In the genomic region with DNA sequence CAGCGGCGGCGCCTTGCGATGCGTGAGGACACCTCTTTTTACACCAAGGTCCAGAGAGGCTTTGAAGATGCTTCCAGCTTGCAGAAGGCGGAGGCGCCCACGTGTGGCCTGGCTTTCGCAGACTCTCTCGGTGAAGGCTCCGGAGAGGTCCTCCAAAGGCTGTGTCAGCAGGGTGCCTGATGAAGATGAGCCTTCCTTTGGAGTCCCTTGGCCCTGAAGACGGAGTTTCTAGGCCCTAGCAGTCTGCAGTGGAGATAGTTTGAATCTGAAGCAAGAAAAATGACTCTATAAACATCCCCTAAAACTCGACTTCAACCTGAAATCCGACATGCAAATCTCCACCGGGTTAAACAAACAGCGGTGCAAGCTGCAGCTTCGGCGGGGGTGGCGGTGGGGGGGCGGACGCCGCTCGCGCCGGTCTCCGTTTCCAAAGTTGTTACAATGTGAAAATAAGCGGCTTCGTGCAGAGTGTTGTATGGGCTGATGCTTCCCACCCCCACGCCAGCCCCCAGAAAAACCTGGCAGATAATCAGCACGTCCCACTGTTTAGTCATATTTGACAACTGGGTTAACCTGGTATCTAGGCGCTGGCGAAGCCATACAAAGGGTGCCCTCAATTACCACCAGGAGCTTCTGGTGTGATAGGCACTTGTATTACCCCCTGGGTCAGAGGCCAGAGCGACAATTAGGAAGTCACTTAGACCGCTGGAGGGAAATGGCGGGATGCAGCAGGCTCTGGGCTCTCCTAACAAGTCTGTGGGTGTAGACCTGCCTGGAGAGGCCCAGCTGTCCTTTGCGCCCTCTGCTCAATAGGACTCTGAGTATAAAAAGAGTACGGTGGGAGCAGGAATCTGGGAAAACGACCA, we compare ENCODE assay signal across 9 mouse cellular contexts. TPM values are rescaled to one million over a fixed set of nuclear protein-coding genes. Genes with fewer than 3 reads are reported as not detected.
DNase-seq lines count a peak whose midpoint lies in the region; ATAC-seq and TF ChIP-seq lines count a peak whose summit lies in the region.
"Had no signal": no experiment of that assay in that cellular context is flagged by ENCODE, and none has a peak within 500 bp of the region (broad histone marks: within the 10 kb centered on the region; RNA-seq: fewer than 3 reads in every experiment).

No protein-coding gene starts in this region.

- no peak overlapping the region for H3K4me3 ChIP-seq in lung, embryonic 14.5 days (ENCODE audit: low read depth, low read length)
- H3K4me3 ChIP-seq in neural tube, embryonic 12.5 days: peak overlapping the region; percentile 2; the same call in 1 of the 2 replicates

- H3K27me3 ChIP-seq in lung, embryonic 14.5 days (ENCODE audit: insufficient read depth, low read length): peaks cover 89% of the 10 kb centered on the region
- peaks cover 84% of the 10 kb centered on the region for H3K27me3 ChIP-seq in neural tube, embryonic 12.5 days (replicated peaks)

- H3K9me3 ChIP-seq in lung, embryonic 14.5 days (ENCODE audit: low read depth, low read length): no peaks in the 10 kb centered on the region
- H3K9me3 ChIP-seq in neural tube, embryonic 12.5 days: no peaks in the 10 kb centered on the region

- H3K9ac ChIP-seq in lung, embryonic 14.5 days: no peak overlapping the region
- H3K9ac ChIP-seq in neural tube, embryonic 12.5 days: no peak overlapping the region

- H3K27ac ChIP-seq in lung, embryonic 14.5 days (ENCODE audit: low read depth): no peak overlapping the region
- H3K27ac ChIP-seq in neural tube, embryonic 12.5 days: no peak overlapping the region

- DNase-seq in lung, embryonic 14.5 days: peak; percentile 49
- no peak for DNase-seq in lung, postnatal 36 days
- peak; percentile 72 for DNase-seq in embryo, embryonic 10.5 days (ENCODE audit: low spot score)
- peak; percentile 33 for DNase-seq in heart, postnatal 4 days
- DNase-seq in liver: peak; percentile 20
- no peak for DNase-seq in urinary bladder, postnatal 25 days (ENCODE audit: low spot score)
- no peak for DNase-seq in cerebellum, adult 9-11 months

- 0 out of 2 replicates have a peak, but pooled peaks cover 4% of the 10 kb centered on the region for H3K4me1 ChIP-seq in lung, embryonic 14.5 days (ENCODE audit: insufficient read depth)
- peaks cover 38% of the 10 kb centered on the region for H3K4me1 ChIP-seq in neural tube, embryonic 12.5 days

- H3K4me2 ChIP-seq in lung, embryonic 14.5 days: peak overlapping the region; percentile 10; the same call in 1 of the 2 replicates
- peak overlapping the region; percentile 62 for H3K4me2 ChIP-seq in neural tube, embryonic 12.5 days (replicated peaks)

- 1% methylated on average over 38 of the region's 38 CpGs for WGBS in lung, embryonic 14.5 days
- under 1% methylated on average over 38 of the region's 38 CpGs for WGBS in neural tube, embryonic 12.5 days

- H3K36me3 ChIP-seq in lung, embryonic 14.5 days (ENCODE audit: insufficient read depth): no peaks in the 10 kb centered on the region
- no peaks in the 10 kb centered on the region for H3K36me3 ChIP-seq in neural tube, embryonic 12.5 days

- no peak for TF ChIP-seq CTCF in lung, embryonic 14.5 days (IDR thresholded peaks at IDR 0.05; ENCODE audit: low read depth)

- no peak for ATAC-seq in lung, embryonic 14.5 days (ENCODE audit: insufficient read depth)
- peak; percentile 7; the same call in 1 of the 2 replicates for ATAC-seq in neural tube, embryonic 12.5 days (ENCODE audit: low FRiP score, low read depth)

RNA-seq across cellular contexts. Expression of gene Sp9, which starts 0.9 kb away (rescaled TPM):
- polyA plus RNA-seq in lung, embryonic 14.5 days (2014; fragmentation: Nextera tagmentation; extraction: Ambion mirVana): not detected in 2 replicates
- total RNA-seq in heart, postnatal 4 days (2021): not detected
- 2.2 and 2.7 TPM in 2 replicates for polyA plus RNA-seq in neural tube, embryonic 12.5 days (2016; fragmentation: Nextera tagmentation; extraction: Ambion mirVana)
- total RNA-seq: gastrocnemius, postnatal 36 days had no signal

RNA-seq across cellular contexts. Expression of gene Scrn3, which starts 41.6 kb away (rescaled TPM):
- 15.0 and 15.9 TPM in 2 replicates for polyA plus RNA-seq in lung, embryonic 14.5 days (2014; fragmentation: Nextera tagmentation; extraction: Ambion mirVana)
- 10 to 100 TPM; 11.2 to 16.6 TPM for total RNA-seq in heart, postnatal 4 days (2021)
- polyA plus RNA-seq in neural tube, embryonic 12.5 days (2016; fragmentation: Nextera tagmentation; extraction: Ambion mirVana): 11.2 and 12.3 TPM in 2 replicates

RNA-seq across cellular contexts. Expression of gene Cir1, which starts 41.7 kb away (rescaled TPM):
- polyA plus RNA-seq in lung, embryonic 14.5 days (2014; fragmentation: Nextera tagmentation; extraction: Ambion mirVana): 20.9 and 23.8 TPM in 2 replicates
- 10 to 100 TPM; 10.8 to 11.1 TPM for total RNA-seq in heart, postnatal 4 days (2021)
- 23.9 and 24.6 TPM in 2 replicates for polyA plus RNA-seq in neural tube, embryonic 12.5 days (2016; fragmentation: Nextera tagmentation; extraction: Ambion mirVana)

RNA-seq across cellular contexts. Expression of gene Ola1, which starts 52.1 kb away (rescaled TPM):
- 79.2 and 80.9 TPM in 2 replicates for polyA plus RNA-seq in lung, embryonic 14.5 days (2014; fragmentation: Nextera tagmentation; extraction: Ambion mirVana)
- 10 to 100 TPM; 67.3 to 68.2 TPM for total RNA-seq in heart, postnatal 4 days (2021)
- polyA plus RNA-seq in neural tube, embryonic 12.5 days (2016; fragmentation: Nextera tagmentation; extraction: Ambion mirVana): 84.5 and 86.3 TPM in 2 replicates

Comparison
In these comparisons a context has a peak if more than half of its experiments do, and no peak if none do; other contexts are left out.
1. DNase-seq: peak in lung, embryonic 14.5 days (single experiment), embryo, embryonic 10.5 days (single experiment), heart, postnatal 4 days (single experiment) and liver (single experiment); none in lung, postnatal 36 days (single experiment), urinary bladder, postnatal 25 days (single experiment) and cerebellum, adult 9-11 months (single experiment).